Mouse (Mus musculus) embryonic facial prominence, embryonic 14.5 days (tissue): ENCODE results near the gene Vwa3b. TPM values are rescaled to one million over a fixed set of nuclear protein-coding genes. Genes with fewer than 3 reads are reported as not detected.

Source experiments
- ATAC-seq: fragments of 200-750 bp; cut with Nextera tagmentation; 2 replicates; pipeline ENCODE4 v1.8.0; 2017; ENCODE audit warnings: low read depth, moderate number of reproducible peaks, moderate TSS enrichment
- DNase-seq: peaks from one replicate; pipeline ENCODE4 v3.0.0-alpha.2; 2015; ENCODE audit warnings: low spot score
- H3K27ac ChIP-seq: fragments of 300-500 bp; sonication (generic); replicated peaks from 2 replicates; pipeline ENCODE4 v1.5.1; 2014; ENCODE audit warnings: low read depth, mild to moderate bottlenecking, low read length, moderate library complexity
- H3K27me3 ChIP-seq: fragments of 300-500 bp; sonication (generic); replicated peaks from 2 replicates; pipeline ENCODE4 v1.6.1; 2014; ENCODE audit warnings: low read length; ENCODE audit not compliant: control insufficient read depth, insufficient read depth
- H3K36me3 ChIP-seq: fragments of 300-500 bp; sonication (generic); 2 replicates; pipeline ENCODE4 v1.6.1; 2014; ENCODE audit warnings: low read length, mixed read lengths; ENCODE audit not compliant: control insufficient read depth, insufficient read depth
- H3K4me1 ChIP-seq: fragments of 300-500 bp; sonication (generic); 2 replicates; pipeline ENCODE4 v1.6.1; 2014; ENCODE audit warnings: antibody characterized with exemption, low read length; ENCODE audit not compliant: control insufficient read depth, insufficient read depth
- H3K4me2 ChIP-seq: fragments of 300-500 bp; sonication (generic); 2 replicates; pipeline ENCODE4 v1.6.1; 2014; ENCODE audit warnings: low read depth, mild to moderate bottlenecking, low read length, moderate library complexity, mixed read lengths
- H3K4me3 ChIP-seq: fragments of 300-500 bp; sonication (generic); 2 replicates; pipeline ENCODE4 v1.5.1; 2014; ENCODE audit warnings: low read depth, mild to moderate bottlenecking, low read length
- H3K9ac ChIP-seq: fragments of 300-500 bp; sonication (generic); 2 replicates; pipeline ENCODE4 v1.6.1; 2014; ENCODE audit warnings: low read depth, mild to moderate bottlenecking, low read length, moderate library complexity, mixed read lengths
- H3K9me3 ChIP-seq: fragments of 300-500 bp; sonication (generic); 2 replicates; pipeline ENCODE4 v1.6.1; 2016; ENCODE audit warnings: low read length; ENCODE audit not compliant: control insufficient read depth
- WGBS: fragments of 180-500 bp; shearing (Covaris S2); extraction: QIAGEN DNeasy Blood & Tissue Kit; methylation state at CpG from one replicate; pipeline ENCODE4 v1.1.7; 2014; 5-methylcytosine and 5-hydroxymethylcytosine counted together
- polyA plus RNA-seq: library from polyadenylated mRNA; unstranded; fragments of >200 nt; fragmentation: Nextera tagmentation; extraction: Ambion mirVana; gene quantifications from 2 replicates; pipeline ENCODE4 v1.2.1, GENCODE M21; 2014

Gene Vwa3b
- polyA plus RNA-seq, 1 experiment from 2014 or later, result 2.3 TPM

DNA sequence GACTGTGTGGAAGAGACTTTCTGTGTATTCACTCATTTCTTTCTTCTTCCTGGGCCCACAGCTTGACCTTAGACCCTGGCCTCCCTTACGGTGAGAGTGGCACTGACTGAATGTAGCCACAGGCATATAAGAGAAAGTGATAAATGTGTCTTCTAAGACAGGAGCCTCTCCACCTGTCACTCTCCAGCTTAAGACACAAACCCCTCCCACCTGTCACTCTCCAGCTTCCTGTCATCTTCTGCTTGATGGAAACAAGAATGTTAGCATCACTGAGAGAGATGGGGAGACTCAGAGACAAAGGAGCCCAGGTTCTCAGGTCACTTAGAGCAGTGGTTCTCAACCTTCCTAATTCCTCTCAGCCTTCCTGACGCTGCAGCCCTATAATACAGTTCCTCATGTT, 3.7 kb upstream of the Vwa3b start:
- Histone ChIP-seq H3K4me3 (no peak overlapping the region), H3K27me3 (no peaks in the 10 kb centered on the region), H3K36me3 (no peaks in the 10 kb centered on the region), H3K9ac (no peak overlapping the region), H3K4me1 (no peaks in the 10 kb centered on the region), H3K4me2 (no peak overlapping the region), H3K27ac (no peak overlapping the region), H3K9me3 (no peaks in the 10 kb centered on the region)
- 60% methylated on average over 2 of the region's 2 CpGs for WGBS
- ATAC-seq, result no peak
- no peak for DNase-seq

GRCm38 (mm10) chr1:37024736-37025135, 1.7 kb upstream of the Vwa3b start:
- ATAC-seq (no peak), DNase-seq (no peak)
- no peak overlapping the region for H3K9ac ChIP-seq
- 88% methylated on average over 7 of the region's 7 CpGs for WGBS
- H3K36me3 ChIP-seq, result no peaks in the 10 kb centered on the region
- no peaks in the 10 kb centered on the region for H3K9me3 ChIP-seq
- H3K27ac ChIP-seq, result no peak overlapping the region
- H3K4me3 ChIP-seq, result no peak overlapping the region
- H3K4me1 ChIP-seq, result 0 out of 2 replicates have a peak, but pooled peaks cover 3% of the 10 kb centered on the region
- no peak overlapping the region for H3K4me2 ChIP-seq
- no peaks in the 10 kb centered on the region for H3K27me3 ChIP-seq

DNA sequence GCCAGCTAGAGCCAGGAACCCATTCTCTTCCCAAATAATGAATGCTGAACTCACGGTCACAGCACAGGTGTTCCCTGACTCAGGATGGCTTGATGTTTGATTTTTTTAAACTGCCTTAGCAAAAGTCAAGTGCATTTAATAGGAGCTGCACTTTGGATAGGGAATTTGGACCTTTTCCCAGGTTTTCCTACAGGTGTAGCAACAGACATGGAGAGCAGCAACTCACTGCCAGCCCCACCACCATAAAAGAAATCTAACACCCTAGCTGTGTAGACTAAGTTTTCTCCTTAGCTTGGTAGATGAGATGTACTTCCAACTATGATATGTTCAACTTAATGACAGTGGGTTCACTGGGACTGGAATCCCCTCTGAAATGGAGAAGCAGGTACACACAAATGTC, 1.0 kb upstream of the Vwa3b start:
- Histone ChIP-seq H3K36me3 (no peaks in the 10 kb centered on the region), H3K27me3 (no peaks in the 10 kb centered on the region), H3K27ac (no peak overlapping the region), H3K4me3 (no peak overlapping the region), H3K4me2 (no peak overlapping the region), H3K9me3 (no peaks in the 10 kb centered on the region), H3K9ac (no peak overlapping the region), H3K4me1 (0 out of 2 replicates have a peak, but pooled peaks cover 3% of the 10 kb centered on the region)
- ATAC-seq (no peak), DNase-seq (no peak)
- 67% methylated on average over 1 of the region's 1 CpGs for WGBS

DNA sequence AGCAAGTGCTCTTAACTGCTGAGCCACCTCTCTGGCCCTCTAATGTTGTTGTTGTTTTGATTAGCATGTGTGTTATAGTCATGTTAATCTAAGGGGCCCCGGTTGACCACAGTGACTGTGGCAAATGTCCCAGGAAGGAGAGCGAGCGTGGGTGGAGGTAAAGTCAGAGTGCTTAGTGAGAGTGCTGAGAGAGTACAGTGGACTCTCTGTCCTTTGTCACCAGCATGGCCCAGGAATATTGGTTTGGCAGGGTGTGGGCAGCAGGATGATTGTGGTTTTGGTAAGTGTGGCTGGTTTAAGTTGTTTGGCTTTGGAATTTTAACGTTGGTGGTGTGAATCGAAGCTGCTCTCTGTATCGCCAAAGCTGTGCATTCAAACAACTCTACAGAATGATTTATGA, 470 bp downstream of the Vwa3b start:
- no peak overlapping the region for H3K4me3 ChIP-seq
- DNase-seq (no peak), ATAC-seq (no peak)
- no peak overlapping the region for H3K9ac ChIP-seq
- 70% methylated on average over 6 of the region's 6 CpGs for WGBS
- H3K4me1 ChIP-seq, result peaks cover 3% of the 10 kb centered on the region; the same call in 1 of the 2 replicates
- no peak overlapping the region for H3K27ac ChIP-seq
- H3K4me2 ChIP-seq, result no peak overlapping the region
- no peaks in the 10 kb centered on the region for H3K27me3 ChIP-seq
- H3K36me3 ChIP-seq, result no peaks in the 10 kb centered on the region
- no peaks in the 10 kb centered on the region for H3K9me3 ChIP-seq

- Histone ChIP-seq H3K9me3 (no peaks in the 10 kb centered on the region), H3K4me2 (peak overlapping the region; percentile 73), H3K4me3 (peak overlapping the region; percentile 45), H3K36me3 (no peaks in the 10 kb centered on the region), H3K27me3 (no peaks in the 10 kb centered on the region), H3K9ac (peak overlapping the region; percentile 39), H3K4me1 (peaks cover 3% of the 10 kb centered on the region; the same call in 1 of the 2 replicates), H3K27ac (no peak overlapping the region)
- DNase-seq (no peak), ATAC-seq (0 out of 2 replicates have a peak, but pooled peaks have one; percentile 4)
- 8% methylated on average over 18 of the region's 18 CpGs for WGBS
Measured at GRCm38 (mm10) chr1:37028439-37029153, 2.2 kb downstream of the Vwa3b start.

DNA sequence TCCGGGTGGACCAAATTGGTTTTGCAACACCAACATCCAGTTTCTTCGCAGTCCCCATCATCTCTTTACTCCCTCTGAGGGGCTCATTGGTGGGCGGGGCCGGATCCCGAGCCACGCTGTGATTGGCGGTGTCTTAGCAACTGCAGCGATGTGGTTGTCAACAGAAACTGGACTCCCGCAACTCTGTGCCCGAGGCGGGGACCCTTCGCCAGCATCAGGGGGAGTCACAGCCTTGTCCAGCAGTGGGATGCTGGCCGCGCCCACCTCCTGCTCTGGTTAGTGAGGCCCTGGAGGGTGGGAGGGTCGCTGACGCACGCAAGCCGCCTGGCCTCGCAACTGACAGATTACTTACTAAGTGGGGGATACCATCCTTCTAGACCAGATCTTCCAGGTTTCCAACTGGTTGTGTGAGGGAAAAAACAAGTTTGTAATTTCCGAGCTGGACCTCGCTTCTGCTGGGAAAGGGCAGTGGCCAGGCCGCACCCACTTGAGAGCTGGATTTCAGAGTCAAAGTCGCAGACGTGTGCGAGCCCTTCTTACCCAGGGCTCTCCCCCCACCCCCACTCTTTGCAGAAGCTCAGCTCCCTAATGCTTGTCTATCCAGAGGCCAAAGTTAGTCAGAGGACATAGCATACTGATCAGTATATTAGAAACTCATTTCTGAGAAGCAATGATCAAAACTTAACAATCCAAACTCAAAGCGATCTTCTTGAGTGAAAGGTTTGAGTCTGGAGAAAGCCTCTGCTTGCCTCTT, 2.9 kb downstream of the Vwa3b start:
- peak; percentile 96 for ATAC-seq
- WGBS, result 3% methylated on average over 26 of the region's 26 CpGs
- peak overlapping the region; percentile 45 for H3K4me3 ChIP-seq

GRCm38 (mm10) chr1:37029942-37030341, 3.5 kb downstream of the Vwa3b start:
- WGBS, result 47% methylated on average over 5 of the region's 5 CpGs
- Histone ChIP-seq H3K4me1 (peaks cover 3% of the 10 kb centered on the region; the same call in 1 of the 2 replicates), H3K9ac (no peak overlapping the region), H3K4me3 (no peak overlapping the region; the same call in 1 of the 2 replicates), H3K27ac (no peak overlapping the region), H3K4me2 (peak overlapping the region; percentile 73), H3K27me3 (no peaks in the 10 kb centered on the region), H3K36me3 (no peaks in the 10 kb centered on the region), H3K9me3 (no peaks in the 10 kb centered on the region)
- no peak for DNase-seq
- no peak for ATAC-seq

More for the DNA sequence above, 2.9 kb downstream of the Vwa3b start:
- no peaks in the 10 kb centered on the region for H3K27me3 ChIP-seq
- peak overlapping the region; percentile 73 for H3K4me2 ChIP-seq
- no peak overlapping the region for H3K27ac ChIP-seq
- no peaks in the 10 kb centered on the region for H3K36me3 ChIP-seq
- no peaks in the 10 kb centered on the region for H3K9me3 ChIP-seq
- H3K9ac ChIP-seq, result peak overlapping the region; percentile 39
- H3K4me1 ChIP-seq, result peaks cover 3% of the 10 kb centered on the region; the same call in 1 of the 2 replicates
- DNase-seq, result peak; percentile 89

DNA sequence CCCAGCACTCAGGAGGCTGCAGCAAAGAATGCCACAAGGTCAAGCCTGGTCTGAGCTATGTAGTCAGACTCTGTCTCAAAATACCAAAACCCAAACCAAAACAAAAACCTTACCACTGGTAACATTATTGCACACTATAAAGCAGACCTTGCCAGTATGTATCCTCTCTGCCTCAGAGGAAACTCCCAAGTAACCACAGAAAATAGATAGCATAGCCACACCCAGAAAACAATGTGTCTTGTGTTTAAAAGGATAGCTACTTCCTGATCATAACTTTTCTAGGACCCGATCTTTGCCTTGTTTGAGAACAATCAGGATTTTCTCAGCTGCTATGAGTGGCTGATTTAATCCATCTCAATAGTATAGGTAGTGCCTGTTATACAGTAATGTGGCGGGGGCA, 4.3 kb downstream of the Vwa3b start:
- H3K27ac ChIP-seq, result no peak overlapping the region
- no peak overlapping the region for H3K9ac ChIP-seq
- H3K4me1 ChIP-seq, result peaks cover 3% of the 10 kb centered on the region; the same call in 1 of the 2 replicates
- H3K4me2 ChIP-seq, result no peak overlapping the region
- no peaks in the 10 kb centered on the region for H3K27me3 ChIP-seq
- ATAC-seq (no peak), DNase-seq (no peak)
- 76% methylated on average over 2 of the region's 2 CpGs for WGBS
- no peaks in the 10 kb centered on the region for H3K36me3 ChIP-seq
- no peaks in the 10 kb centered on the region for H3K9me3 ChIP-seq
- H3K4me3 ChIP-seq, result no peak overlapping the region
